Mouse (Mus musculus) ES-E14 (cell line): ENCODE results near the gene 9430038I01Rik. TPM values are rescaled to one million over a fixed set of nuclear protein-coding genes. Genes with fewer than 3 reads are reported as not detected.

Experiments used
- DNase-seq: peaks from one replicate; pipeline ENCODE4 v3.0.0-alpha.2; 2013; ENCODE audit warnings: low read depth, low spot score
- H3K27ac ChIP-seq: 2 replicates; pipeline ENCODE4 v1.5.1; 2012; ENCODE audit warnings: low read depth, mild to moderate bottlenecking, low read length, moderate library complexity, mixed read lengths; ENCODE audit not compliant: poor library complexity, insufficient read depth, severe bottlenecking
- H3K36me3 ChIP-seq: 2 replicates; pipeline ENCODE4 v1.6.1; 2012; ENCODE audit warnings: mild to moderate bottlenecking, low read length, moderate library complexity, mixed read lengths; ENCODE audit not compliant: control insufficient read depth, poor library complexity, insufficient read depth, severe bottlenecking
- H3K4me1 ChIP-seq, 2 experiments: fragments of 150-350 bp in 1 of 2; sonication (generic) in 1 of 2; 2 replicates each; pipeline ENCODE4 v1.6.1; 2012; ENCODE audit warnings: low read length in 2 of 2, mild to moderate bottlenecking in 1 of 2, mixed read lengths in 1 of 2; ENCODE audit not compliant: control insufficient read depth in 2 of 2, insufficient read depth in 2 of 2, poor library complexity in 1 of 2
- H3K4me3 ChIP-seq, 2 experiments: fragments of 150-350 bp in 1 of 2; sonication (generic) in 1 of 2; 2 replicates each; pipeline ENCODE4 v1.5.1; 2012; ENCODE audit warnings: low read length in 2 of 2, low read depth in 1 of 2, mild to moderate bottlenecking in 1 of 2, mixed read lengths in 1 of 2; ENCODE audit not compliant: insufficient read depth in 1 of 2, poor library complexity in 1 of 2, severe bottlenecking in 1 of 2
- H3K9ac ChIP-seq: 2 replicates; pipeline ENCODE4 v1.6.1; 2012; ENCODE audit warnings: low read depth, mild to moderate bottlenecking, low read length, mixed read lengths; ENCODE audit not compliant: poor library complexity, insufficient read depth, severe bottlenecking
- H3K9me3 ChIP-seq: fragments of 150-350 bp; sonication (generic); 2 replicates; pipeline ENCODE4 v1.6.1; 2012; ENCODE audit warnings: low read depth, mild to moderate bottlenecking, low read length; ENCODE audit not compliant: control insufficient read depth, insufficient read depth
- CHD2 ChIP-seq: IDR thresholded peaks from 2 replicates; pipeline ENCODE4 v1.6.1; 2014; ENCODE audit warnings: mild to moderate bottlenecking, low read depth, low read length, inconsistent platforms
- HCFC1 ChIP-seq: IDR thresholded peaks from 2 replicates; pipeline ENCODE4 v1.6.1; 2012; ENCODE audit warnings: low read length, inconsistent platforms, borderline replicate concordance; ENCODE audit not compliant: insufficient read depth
- MAFK ChIP-seq: IDR thresholded peaks from 2 replicates; pipeline ENCODE4 v1.6.1; 2014; ENCODE audit warnings: mild to moderate bottlenecking, low read depth, low read length, inconsistent platforms; ENCODE audit not compliant: insufficient read depth
- ZC3H11A ChIP-seq: IDR thresholded peaks from 2 replicates; pipeline ENCODE4 v1.6.1; 2012; ENCODE audit warnings: low read depth, mild to moderate bottlenecking, inconsistent platforms, low read length, borderline replicate concordance
- ZNF384 ChIP-seq: IDR thresholded peaks from 2 replicates; pipeline ENCODE4 v1.6.1; 2012; ENCODE audit warnings: low read depth, low read length, inconsistent platforms
- in situ Hi-C, 2 experiments: fragments of 600-800 bp; cut with MboI; formaldehyde crosslinking; loops; one replicate each; pipeline ENCODE4 v1.15.1; 2025; ENCODE audit warnings: low sequenced_read_pairs in 2 of 2, inconsistent platforms in 1 of 2; ENCODE audit not compliant: unreplicated experiment in 2 of 2
- total RNA-seq: library from RNA; depleted of rRNA; stranded (reverse); fragments of 300-350 nt; gene quantifications from 2 replicates; pipeline ENCODE4 v1.2.3, GENCODE M21; 2012

Gene 9430038I01Rik
- total RNA-seq, 1 experiment = 11.4 TPM

DNA sequence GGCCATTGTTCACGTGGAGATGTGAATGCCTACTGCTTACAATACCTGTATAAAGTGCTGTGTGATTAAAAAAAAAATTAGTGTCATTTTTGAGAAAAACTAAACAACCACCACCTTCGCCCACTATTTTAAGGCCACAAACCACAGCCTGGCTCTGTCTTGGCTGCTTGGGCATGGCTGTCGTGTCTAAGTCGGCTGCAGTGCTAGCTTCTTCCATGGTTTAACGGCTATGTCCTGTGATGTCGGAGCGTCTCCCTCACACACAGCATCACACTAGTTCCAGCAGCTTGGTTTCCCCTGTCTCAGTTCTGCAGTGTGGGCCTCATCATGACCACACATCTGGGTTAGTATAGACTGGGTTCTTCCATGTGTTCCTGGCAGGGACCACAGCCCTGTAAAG lies 35.6 kb downstream of the 9430038I01Rik start:
- H3K36me3 ChIP-seq = no peaks in the 10 kb centered on the region; the same call in 1 of the 2 replicates
- H3K27ac ChIP-seq = no peak overlapping the region
- H3K9me3 ChIP-seq = no peaks in the 10 kb centered on the region
- H3K9ac ChIP-seq = no peak overlapping the region
- H3K4me3 ChIP-seq = no peak overlapping the region
- H3K4me1 ChIP-seq = no peaks in the 10 kb centered on the region
- TF ChIP-seq MAFK = no peak
- no peak for TF ChIP-seq HCFC1
- no peak for TF ChIP-seq ZC3H11A
- no peak for TF ChIP-seq ZNF384
- TF ChIP-seq CHD2 = no peak
- DNase-seq = no peak
- in situ Hi-C loops = no loop called here

DNA sequence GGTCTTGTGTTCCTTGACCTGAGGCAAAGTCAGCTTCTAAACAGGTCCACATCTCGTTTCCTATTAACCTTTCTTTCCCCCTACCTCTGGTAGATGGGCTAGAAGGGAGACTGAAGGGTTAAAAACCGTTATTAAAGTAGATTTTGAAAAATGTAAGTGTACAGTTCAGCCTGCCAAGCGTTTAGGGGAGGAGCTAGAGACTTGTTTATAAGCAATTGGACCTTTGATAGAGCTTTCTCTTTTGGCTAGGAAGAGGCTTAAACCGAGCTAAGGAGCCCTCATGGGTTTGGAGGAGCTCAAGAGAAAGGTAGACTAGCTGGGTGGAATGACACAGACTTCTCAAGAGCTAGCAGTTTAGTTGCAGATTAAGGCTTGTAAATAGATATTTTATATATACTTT lies 38.8 kb downstream of the 9430038I01Rik start:
- DNase-seq = no peak
- H3K9me3 ChIP-seq = no peaks in the 10 kb centered on the region
- H3K36me3 ChIP-seq = no peaks in the 10 kb centered on the region; the same call in 1 of the 2 replicates
- no peak overlapping the region for H3K9ac ChIP-seq
- H3K27ac ChIP-seq = no peak overlapping the region
- H3K4me3 ChIP-seq = no peak overlapping the region
- in situ Hi-C loops = no loop called here
- H3K4me1 ChIP-seq = no peaks in the 10 kb centered on the region
- TF ChIP-seq MAFK (no peak), ZC3H11A (no peak), HCFC1 (no peak), CHD2 (no peak), ZNF384 (no peak)

DNA sequence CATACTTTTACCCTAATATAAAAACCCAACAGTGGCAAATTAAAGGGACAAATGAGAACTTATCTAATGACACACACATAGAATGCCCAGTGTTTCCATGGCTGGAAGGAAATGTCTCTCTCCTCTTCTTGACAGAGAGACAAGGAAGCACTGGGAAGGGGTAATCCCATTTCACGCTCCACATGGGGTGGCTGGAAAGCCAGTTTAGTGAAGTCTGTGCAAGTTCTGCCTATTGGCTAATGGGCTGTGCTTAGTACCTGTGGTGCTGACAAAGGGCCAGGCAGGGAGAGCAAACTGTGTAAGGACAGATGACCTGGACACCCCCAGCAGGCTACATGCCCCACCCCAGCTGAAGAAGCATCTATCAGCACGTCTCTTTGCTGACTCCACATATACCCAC lies 40.4 kb downstream of the 9430038I01Rik start:
- no peaks in the 10 kb centered on the region for H3K4me1 ChIP-seq
- no peaks in the 10 kb centered on the region for H3K9me3 ChIP-seq
- no peak overlapping the region for H3K9ac ChIP-seq
- H3K36me3 ChIP-seq = no peaks in the 10 kb centered on the region; the same call in 1 of the 2 replicates
- no peak overlapping the region for H3K4me3 ChIP-seq
- in situ Hi-C loops = no loop called here
- H3K27ac ChIP-seq = no peak overlapping the region
- no peak for DNase-seq
- TF ChIP-seq MAFK = no peak
- TF ChIP-seq HCFC1 = no peak
- no peak for TF ChIP-seq ZNF384
- no peak for TF ChIP-seq CHD2
- no peak for TF ChIP-seq ZC3H11A

GRCm38 (mm10) chr7:137366736-137367135 lies 43.8 kb downstream of the 9430038I01Rik start:
- H3K36me3 ChIP-seq = no peaks in the 10 kb centered on the region
- H3K9ac ChIP-seq = no peak overlapping the region
- H3K9me3 ChIP-seq = no peaks in the 10 kb centered on the region
- no peak overlapping the region for H3K4me3 ChIP-seq
- in situ Hi-C loops = no loop called here
- TF ChIP-seq ZC3H11A = no peak
- no peak for TF ChIP-seq MAFK
- TF ChIP-seq CHD2 = no peak
- TF ChIP-seq ZNF384 = no peak
- no peak for TF ChIP-seq HCFC1
- no peak for DNase-seq
- H3K27ac ChIP-seq = no peak overlapping the region
- no peaks in the 10 kb centered on the region for H3K4me1 ChIP-seq

- TF ChIP-seq MAFK = no peak
- in situ Hi-C loops = no loop called here
- H3K9ac ChIP-seq = no peak overlapping the region
- no peak overlapping the region for H3K4me3 ChIP-seq
- DNase-seq = no peak
- no peaks in the 10 kb centered on the region for H3K9me3 ChIP-seq
- H3K27ac ChIP-seq = no peak overlapping the region
- no peaks in the 10 kb centered on the region for H3K4me1 ChIP-seq
- no peaks in the 10 kb centered on the region for H3K36me3 ChIP-seq
These were observed 45.5 kb downstream of the 9430038I01Rik start for GRCm38 (mm10) chr7:137365056-137365455.
